Mouse (Mus musculus) ES-Bruce4 (cell line): ENCODE measurements around the gene Sned1. TPM values are rescaled to one million over a fixed set of nuclear protein-coding genes. Genes with fewer than 3 reads are reported as not detected.

Source experiments
- H3K27ac ChIP-seq: 2 replicates; pipeline ENCODE4 v1.5.1; 2012; ENCODE audit warnings: low read length, inconsistent platforms; ENCODE audit not compliant: insufficient read depth
- H3K27me3 ChIP-seq: 2 replicates; pipeline ENCODE4 v1.6.1; 2012; ENCODE audit warnings: mild to moderate bottlenecking, low read length, inconsistent platforms; ENCODE audit not compliant: control insufficient read depth, poor library complexity, insufficient read depth, severe bottlenecking
- H3K36me3 ChIP-seq: 2 replicates; pipeline ENCODE4 v1.6.1; 2012; ENCODE audit warnings: inconsistent platforms, mild to moderate bottlenecking, low read length, moderate library complexity; ENCODE audit not compliant: control insufficient read depth, poor library complexity, insufficient read depth, severe bottlenecking
- H3K4me1 ChIP-seq: one replicate; pipeline ENCODE4 v1.8.1; 2011; ENCODE audit warnings: low read length; ENCODE audit not compliant: control insufficient read depth, insufficient read depth
- H3K4me3 ChIP-seq: 2 replicates; pipeline ENCODE4 v1.5.1; 2011; ENCODE audit warnings: low read depth, mild to moderate bottlenecking, low read length
- H3K9ac ChIP-seq: 2 replicates; pipeline ENCODE4 v1.6.1; 2012; ENCODE audit warnings: low read depth, mild to moderate bottlenecking, inconsistent platforms; ENCODE audit not compliant: poor library complexity, severe bottlenecking
- H3K9me3 ChIP-seq: replicated peaks from 2 replicates; pipeline ENCODE4 v1.6.1; 2012; ENCODE audit warnings: mild to moderate bottlenecking, low read length, inconsistent platforms; ENCODE audit not compliant: control insufficient read depth, poor library complexity, insufficient read depth, severe bottlenecking
- CTCF ChIP-seq: IDR thresholded peaks from one replicate; pipeline ENCODE4 v1.8.1; 2011; ENCODE audit warnings: low read depth, low read length
- EP300 ChIP-seq: IDR thresholded peaks from 2 replicates; pipeline ENCODE4 v1.6.1; 2011; ENCODE audit warnings: low read depth, low read length; ENCODE audit not compliant: insufficient read depth
- POLR2A ChIP-seq: IDR thresholded peaks from one replicate; pipeline ENCODE4 v1.8.1; 2011; ENCODE audit warnings: low read length; ENCODE audit not compliant: insufficient read depth
- polyA plus RNA-seq: library from polyadenylated mRNA; stranded (reverse); fragments of >200 nt; gene quantifications from 2 replicates; pipeline ENCODE4 v1.2.4, GENCODE M21; 2011; ENCODE audit warnings: low read depth; ENCODE audit not compliant: missing spikeins, insufficient read depth, insufficient read length

Gene Sned1
- polyA plus RNA-seq, 1 experiment = 1.1 TPM

DNA sequence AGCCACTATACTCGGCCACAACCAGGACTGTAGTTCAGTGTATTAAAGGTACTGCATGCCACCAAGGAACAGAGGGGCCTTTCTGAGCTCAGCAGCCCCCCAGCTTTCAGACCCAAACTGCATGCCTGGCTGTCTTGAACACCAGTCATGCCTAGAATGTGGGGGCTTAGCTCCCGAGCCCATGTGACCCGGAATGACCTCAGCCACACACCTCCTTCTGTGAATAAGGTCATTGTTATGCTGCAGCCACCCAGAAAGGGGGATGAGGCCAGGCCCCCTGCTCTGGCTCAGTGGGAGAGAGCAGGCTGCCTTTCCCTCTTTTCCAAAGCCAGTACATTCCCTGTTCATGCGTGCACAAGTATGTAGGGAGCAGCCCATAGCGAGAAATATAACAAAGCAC lies 21.0 kb upstream of the Sned1 start:
- no peak overlapping the region for H3K4me3 ChIP-seq
- H3K9ac ChIP-seq = no peak overlapping the region
- peaks cover 2% of the 10 kb centered on the region for H3K4me1 ChIP-seq
- H3K36me3 ChIP-seq = no peaks in the 10 kb centered on the region
- H3K9me3 ChIP-seq = no peaks in the 10 kb centered on the region
- H3K27ac ChIP-seq = no peak overlapping the region
- no peaks in the 10 kb centered on the region for H3K27me3 ChIP-seq
- no peak for TF ChIP-seq EP300
- TF ChIP-seq POLR2A = no peak
- no peak for TF ChIP-seq CTCF

GRCm38 (mm10) chr1:93216839-93217497 lies 18.7 kb upstream of the Sned1 start:
- no peak overlapping the region for H3K4me3 ChIP-seq
- H3K9ac ChIP-seq = no peak overlapping the region
- no peak overlapping the region for H3K27ac ChIP-seq
- no peaks in the 10 kb centered on the region for H3K9me3 ChIP-seq
- H3K4me1 ChIP-seq = peaks cover 2% of the 10 kb centered on the region
- H3K36me3 ChIP-seq = no peaks in the 10 kb centered on the region
- TF ChIP-seq EP300 (no peak), POLR2A (no peak), CTCF (no peak)
- no peaks in the 10 kb centered on the region for H3K27me3 ChIP-seq

DNA sequence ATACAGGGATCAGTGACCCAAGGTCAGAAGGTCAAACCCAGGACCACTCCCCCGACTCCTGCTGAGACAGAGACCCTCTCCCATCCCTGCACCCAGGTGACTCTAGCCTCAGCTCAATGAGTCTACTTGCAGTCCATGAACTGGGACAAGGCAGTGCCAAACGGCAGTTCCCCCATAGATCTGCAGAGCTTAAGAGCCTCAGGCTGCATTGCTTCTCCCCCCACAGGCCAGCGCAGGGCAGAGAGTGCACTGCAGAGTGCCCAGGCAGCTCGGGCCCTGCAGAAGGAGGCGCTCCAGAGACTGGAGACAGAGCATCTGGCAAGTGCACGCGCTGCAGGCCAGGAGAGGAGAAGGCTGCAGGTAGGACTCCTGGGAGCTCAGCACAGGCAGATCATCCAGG lies 18.1 kb upstream of the Sned1 start:
- Histone ChIP-seq H3K27ac (no peak overlapping the region), H3K9ac (no peak overlapping the region), H3K27me3 (no peaks in the 10 kb centered on the region), H3K9me3 (no peaks in the 10 kb centered on the region), H3K36me3 (no peaks in the 10 kb centered on the region), H3K4me3 (no peak overlapping the region), H3K4me1 (peaks cover 2% of the 10 kb centered on the region)
- TF ChIP-seq EP300 = no peak
- TF ChIP-seq CTCF = no peak
- TF ChIP-seq POLR2A = no peak

GRCm38 (mm10) chr1:93220776-93221175 lies 14.9 kb upstream of the Sned1 start:
- no peak overlapping the region for H3K27ac ChIP-seq
- TF ChIP-seq POLR2A (no peak), EP300 (no peak), CTCF (no peak)
- H3K9ac ChIP-seq = no peak overlapping the region
- H3K36me3 ChIP-seq = no peaks in the 10 kb centered on the region
- H3K9me3 ChIP-seq = no peaks in the 10 kb centered on the region
- no peaks in the 10 kb centered on the region for H3K27me3 ChIP-seq
- no peak overlapping the region for H3K4me3 ChIP-seq
- H3K4me1 ChIP-seq = no peaks in the 10 kb centered on the region

DNA sequence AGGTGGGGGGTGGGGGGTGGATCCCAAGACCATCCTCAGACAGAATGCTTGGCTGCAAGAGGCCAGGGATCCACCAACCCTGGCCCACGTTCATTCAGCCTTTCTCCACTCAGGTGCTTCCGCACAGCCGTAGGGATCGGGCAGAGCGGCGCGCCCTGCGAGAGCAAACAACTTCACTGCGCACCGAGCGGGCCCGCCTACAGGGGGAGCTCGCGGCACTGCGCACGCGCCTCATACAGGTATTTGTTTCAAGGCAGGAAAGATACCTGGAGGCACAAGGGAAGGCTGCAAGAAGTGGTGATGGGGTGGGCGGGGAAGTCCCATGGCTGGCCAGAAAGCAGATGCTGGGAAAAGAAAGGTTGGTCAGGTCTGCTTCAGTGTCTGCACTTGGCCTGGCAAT lies 11.7 kb upstream of the Sned1 start:
- Histone ChIP-seq H3K36me3 (no peaks in the 10 kb centered on the region), H3K9ac (no peak overlapping the region)

GRCm38 (mm10) chr1:93225226-93225625 lies 10.4 kb upstream of the Sned1 start:
- no peak overlapping the region for H3K4me3 ChIP-seq

More for the DNA sequence above, 11.7 kb upstream of the Sned1 start:
- Histone ChIP-seq H3K4me1 (no peaks in the 10 kb centered on the region), H3K27ac (no peak overlapping the region), H3K4me3 (no peak overlapping the region), H3K27me3 (no peaks in the 10 kb centered on the region), H3K9me3 (no peaks in the 10 kb centered on the region)
- TF ChIP-seq EP300 = no peak
- peak; percentile 77 for TF ChIP-seq CTCF

More at GRCm38 (mm10) chr1:93225226-93225625, 10.4 kb upstream of the Sned1 start:
- H3K4me1 ChIP-seq = no peaks in the 10 kb centered on the region
- no peak overlapping the region for H3K27ac ChIP-seq
- no peaks in the 10 kb centered on the region for H3K36me3 ChIP-seq
- no peaks in the 10 kb centered on the region for H3K9me3 ChIP-seq
- no peak overlapping the region for H3K9ac ChIP-seq
- H3K27me3 ChIP-seq = no peaks in the 10 kb centered on the region
- TF ChIP-seq EP300 (no peak), CTCF (no peak), POLR2A (no peak)
